Mouse (Mus musculus) gastrocnemius, postnatal 10 days (tissue): ENCODE measurements around the gene Olfr1510. TPM values are rescaled to one million over a fixed set of nuclear protein-coding genes. Genes with fewer than 3 reads are reported as not detected.
"Not testable (repeated sequence)": the region's sequence is repeated elsewhere in the genome, so short reads cannot be mapped to it uniquely, and the experiment has no call there.

Experiments
- DNase-seq: peaks from one replicate; pipeline ENCODE4 v3.0.0; 2021; ENCODE audit warnings: mixed read lengths
- long read RNA-seq, 2 experiments: library from polyadenylated mRNA; stranded (forward); transcript quantifications; one replicate each; pipeline ENCODE4 v2.0.0; 2021
- total RNA-seq, 2 experiments: library from RNA; stranded (reverse); gene quantifications; 2 replicates each; pipeline ENCODE4 v1.2.3; 2021

Gene Olfr1510
- not detected for total RNA-seq
- long read RNA-seq, experiment 1, result 0 reads
- long read RNA-seq, experiment 2, result 0 reads

DNA sequence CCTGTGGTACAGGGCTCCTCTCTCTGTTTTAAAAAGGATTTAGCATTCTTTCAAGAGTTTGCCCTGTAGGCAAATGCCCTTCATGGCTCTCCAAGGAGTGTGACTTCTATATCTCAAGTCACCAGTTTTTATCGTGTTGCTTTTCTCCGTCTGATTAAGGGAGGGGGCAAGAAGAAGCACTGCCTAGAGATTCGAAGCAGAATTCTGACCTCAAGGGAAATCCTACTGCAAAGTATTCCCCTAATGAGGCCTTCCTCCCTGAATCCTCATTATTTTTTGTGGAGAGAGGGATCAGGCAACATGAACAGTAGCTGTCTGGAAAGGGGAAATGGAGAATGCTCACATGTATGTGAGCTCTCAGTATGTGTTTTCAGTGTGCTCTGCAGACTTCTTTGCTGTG, at the start of gene Olfr1510:
Gene Olfr1510, minus strand, starts transcription at position 101 of the 400 bp plus-strand sequence.
- no peak for DNase-seq

DNA sequence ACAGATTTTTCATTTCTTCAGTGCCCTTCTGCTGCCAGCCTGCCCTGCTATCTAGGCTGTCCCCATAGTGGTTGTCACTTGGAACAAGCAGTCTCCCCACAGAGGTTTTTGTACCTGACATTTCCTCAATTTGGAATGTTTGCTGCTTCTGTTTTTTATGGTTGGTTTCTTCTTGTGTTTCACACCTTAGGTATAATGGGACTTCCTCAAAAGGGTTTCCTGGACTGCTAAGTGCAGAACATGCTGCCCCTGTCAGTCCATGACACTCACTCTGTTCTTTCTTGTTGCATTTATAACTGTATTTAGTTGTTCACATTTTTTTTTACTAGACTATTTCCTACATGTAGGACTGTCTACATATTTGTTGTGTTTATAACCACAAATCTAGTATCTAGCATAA, 47.8 kb upstream of the Olfr1510 start:
- no peak for DNase-seq

- DNase-seq, result no peak
These were observed 37.0 kb upstream of the Olfr1510 start for GRCm38 (mm10) chr14:52451138-52451537.

GRCm38 (mm10) chr14:52442690-52443089, 28.5 kb upstream of the Olfr1510 start, which contains the start of gene Olfr1509:
Gene Olfr1509, plus strand, starts transcription at chr14:52442990.
- DNase-seq, result no peak

GRCm38 (mm10) chr14:52427686-52428085, 13.5 kb upstream of the Olfr1510 start:
- DNase-seq, result no peak

GRCm38 (mm10) chr14:52410142-52410919, 3.8 kb downstream of the Olfr1510 start:
- DNase-seq, result not testable (repeated sequence)

DNA sequence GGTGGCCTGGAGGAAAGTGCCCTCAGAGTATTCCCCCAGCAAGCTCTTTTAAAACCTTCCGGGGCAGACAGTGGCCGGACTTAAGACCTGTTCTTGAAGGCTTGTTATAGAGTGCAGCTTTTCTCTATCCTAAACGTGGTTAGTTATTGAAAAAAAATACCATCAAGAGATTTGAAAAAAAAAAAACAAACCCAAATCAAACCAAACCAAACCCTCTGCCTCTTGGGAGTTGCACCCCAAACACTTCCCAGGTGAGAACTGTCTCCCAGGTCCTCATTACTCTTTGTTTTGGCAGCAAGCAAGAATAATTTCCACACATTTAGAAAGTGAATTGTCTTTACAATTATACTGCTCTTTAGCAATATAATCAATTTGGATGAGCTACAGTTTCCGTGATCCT, 16.9 kb downstream of the Olfr1510 start, which contains the start of gene Olfr1511:
Gene Olfr1511, minus strand, starts transcription at position 101 of the 400 bp plus-strand sequence.
- DNase-seq, result no peak

GRCm38 (mm10) chr14:52390084-52390848, 23.9 kb downstream of the Olfr1510 start:
- DNase-seq, result not testable (repeated sequence)

- no peak for DNase-seq
These were observed 35.1 kb downstream of the Olfr1510 start, which contains the start of gene Olfr1512 for GRCm38 (mm10) chr14:52379068-52379467. Gene Olfr1512, minus strand, starts transcription at chr14:52379168.

- DNase-seq, result no peak
These were observed 45.4 kb downstream of the Olfr1510 start for GRCm38 (mm10) chr14:52368741-52369140.

Other genes with a start within 250 kb of the Olfr1510 start
- gene Supt16, start 217.0 kb downstream of the Olfr1510 start, total RNA-seq, result 10 to 100 TPM; 22.9 to 30.3 TPM
- gene Chd8, start 156.6 kb downstream of the Olfr1510 start, total RNA-seq, result 10 to 100 TPM; 46.7 to 62.6 TPM
- 10 to 100 TPM; 31.3 to 33.8 TPM for gene Tox4, start 135.2 kb downstream of the Olfr1510 start, total RNA-seq
- gene Rab2b, start 134.8 kb downstream of the Olfr1510 start, total RNA-seq, result 1 to 10 TPM; 7.1 to 8.3 TPM
- 10 to 100 TPM; 16.3 to 17.3 TPM for gene Mettl3, start 109.2 kb downstream of the Olfr1510 start, total RNA-seq
- gene Sall2, start 85.6 kb downstream of the Olfr1510 start, total RNA-seq, result 1 to 10 TPM; 3.1 to 5.0 TPM
- gene Olfr1513, start 58.0 kb downstream of the Olfr1510 start, total RNA-seq, result not detected
- not detected for gene Olfr1512, start 35.2 kb downstream of the Olfr1510 start, total RNA-seq
- not detected for gene Olfr1511, start 17.0 kb downstream of the Olfr1510 start, total RNA-seq
- not detected for gene Olfr1509, start 28.6 kb upstream of the Olfr1510 start, total RNA-seq
- gene Olfr1508, start 53.1 kb upstream of the Olfr1510 start, total RNA-seq, result not detected
- not detected for gene Olfr1507, start 81.4 kb upstream of the Olfr1510 start, total RNA-seq